Mouse (Mus musculus) small intestine, adult 2 months (tissue): ENCODE results near the gene Zfp991. TPM values are rescaled to one million over a fixed set of nuclear protein-coding genes. Genes with fewer than 3 reads are reported as not detected.
"Not testable (repeated sequence)": the region's sequence is repeated elsewhere in the genome, so short reads cannot be mapped to it uniquely, and the experiment has no call there.

ENCODE experiments used
- H3K27ac ChIP-seq: fragments of 200-500 bp; 2 replicates; pipeline ENCODE4 v1.5.1; 2012; ENCODE audit warnings: low read depth, low read length, control low read depth, inconsistent platforms; ENCODE audit not compliant: insufficient read depth
- H3K27me3 ChIP-seq: fragments of 200-500 bp; 2 replicates; pipeline ENCODE4 v1.6.1; 2012; ENCODE audit warnings: mild to moderate bottlenecking, moderate library complexity, low read length, inconsistent platforms; ENCODE audit not compliant: control insufficient read depth, insufficient read depth
- H3K36me3 ChIP-seq: fragments of 200-500 bp; 2 replicates; pipeline ENCODE4 v1.6.1; 2012; ENCODE audit warnings: mild to moderate bottlenecking, low read length, control low read depth, inconsistent platforms; ENCODE audit not compliant: control insufficient read depth, insufficient read depth
- H3K4me1 ChIP-seq: fragments of 200-500 bp; 2 replicates; pipeline ENCODE4 v1.6.1; 2012; ENCODE audit warnings: low read length, inconsistent platforms, mixed read lengths; ENCODE audit not compliant: control insufficient read depth, insufficient read depth, insufficient read length
- H3K4me3 ChIP-seq: fragments of 200-500 bp; 2 replicates; pipeline ENCODE4 v1.5.1; 2012; ENCODE audit warnings: low read depth, mild to moderate bottlenecking, control low read depth, inconsistent platforms, low read length, moderate library complexity
- WGBS: fragments of 180-500 bp; shearing (Covaris S2); methylation state at CpG from one replicate; pipeline ENCODE4 v1.1.7; 2018; 5-methylcytosine and 5-hydroxymethylcytosine counted together
- polyA plus RNA-seq: library from polyadenylated mRNA; depleted of rRNA; stranded (reverse); fragments of >200 nt; gene quantifications from 2 replicates; pipeline ENCODE4 v1.2.3, GENCODE M21; 2012; rRNA removed

Zfp991 gene
- polyA plus RNA-seq, 1 experiment: not detected

DNA sequence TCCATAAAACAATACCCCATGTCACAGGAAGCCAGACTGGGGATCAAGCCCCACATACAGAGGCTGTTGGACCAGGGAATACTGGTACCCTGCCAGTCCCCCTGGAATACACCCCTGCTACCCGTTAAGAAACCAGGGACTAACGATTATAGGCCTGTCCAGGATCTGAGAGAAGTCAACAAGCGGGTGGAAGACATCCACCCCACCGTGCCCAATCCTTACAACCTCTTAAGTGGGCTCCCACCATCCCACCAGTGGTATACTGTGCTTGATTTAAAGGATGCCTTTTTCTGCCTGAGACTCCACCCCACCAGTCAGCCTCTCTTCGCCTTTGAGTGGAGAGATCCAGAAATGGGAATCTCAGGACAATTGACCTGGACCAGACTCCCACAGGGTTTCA lies 90.2 kb downstream of the Zfp991 start:
- H3K27me3 ChIP-seq, H3K36me3 ChIP-seq, H3K4me1 ChIP-seq, H3K4me3 ChIP-seq, H3K27ac ChIP-seq: not testable (repeated sequence)
- 86% methylated on average over 5 of the region's 5 CpGs for WGBS

DNA sequence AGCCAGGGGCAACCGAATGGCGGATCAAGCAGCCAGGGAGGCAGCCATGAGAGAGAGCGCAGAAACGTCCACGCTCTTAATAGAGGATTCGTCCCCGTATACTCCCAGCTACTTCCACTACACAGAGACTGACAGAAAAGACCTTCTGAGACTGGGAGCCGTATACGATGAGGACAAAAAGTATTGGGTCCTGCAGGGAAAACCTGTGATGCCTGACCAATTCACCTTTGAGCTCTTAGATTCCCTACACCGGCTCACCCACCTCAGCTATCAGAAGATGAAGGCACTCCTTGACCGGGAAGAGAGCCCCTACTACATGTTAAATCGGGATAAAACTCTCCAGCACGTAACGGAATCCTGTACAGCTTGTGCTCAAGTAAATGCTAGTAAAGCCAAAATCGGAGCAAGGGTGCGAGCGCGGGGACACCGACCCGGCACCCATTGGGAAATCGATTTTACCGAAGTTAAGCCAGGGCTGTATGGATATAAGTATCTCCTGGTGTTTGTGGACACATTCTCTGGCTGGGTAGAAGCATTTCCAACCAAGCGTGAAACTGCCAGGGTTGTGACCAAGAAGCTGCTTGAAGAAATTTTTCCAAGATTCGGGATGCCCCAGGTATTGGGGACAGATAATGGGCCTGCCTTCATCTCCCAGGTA lies 92.1 kb downstream of the Zfp991 start:
- not testable (repeated sequence) for H3K36me3 ChIP-seq, H3K4me1 ChIP-seq, H3K4me3 ChIP-seq, H3K27ac ChIP-seq, H3K27me3 ChIP-seq
- WGBS: 93% methylated on average over 24 of the region's 24 CpGs

DNA sequence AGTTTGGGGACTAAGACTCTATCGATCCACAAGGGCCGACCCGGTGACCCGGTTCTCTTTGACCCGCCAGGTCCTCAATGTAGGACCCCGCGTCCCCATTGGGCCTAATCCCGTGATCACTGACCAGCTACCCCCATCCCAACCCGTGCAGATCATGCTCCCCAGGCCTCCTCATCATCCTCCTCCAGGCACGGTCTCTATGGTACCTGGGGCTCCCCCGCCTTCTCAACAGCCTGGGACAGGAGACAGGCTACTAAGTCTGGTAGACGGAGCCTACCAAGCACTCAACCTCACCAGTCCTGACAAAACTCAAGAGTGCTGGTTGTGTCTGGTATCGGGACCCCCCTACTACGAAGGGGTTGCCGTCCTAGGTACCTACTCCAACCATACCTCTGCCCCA lies 93.8 kb downstream of the Zfp991 start:
- not testable (repeated sequence) for H3K4me1 ChIP-seq, H3K4me3 ChIP-seq, H3K36me3 ChIP-seq, H3K27ac ChIP-seq, H3K27me3 ChIP-seq
- WGBS: 95% methylated on average over 10 of the region's 15 CpGs

DNA sequence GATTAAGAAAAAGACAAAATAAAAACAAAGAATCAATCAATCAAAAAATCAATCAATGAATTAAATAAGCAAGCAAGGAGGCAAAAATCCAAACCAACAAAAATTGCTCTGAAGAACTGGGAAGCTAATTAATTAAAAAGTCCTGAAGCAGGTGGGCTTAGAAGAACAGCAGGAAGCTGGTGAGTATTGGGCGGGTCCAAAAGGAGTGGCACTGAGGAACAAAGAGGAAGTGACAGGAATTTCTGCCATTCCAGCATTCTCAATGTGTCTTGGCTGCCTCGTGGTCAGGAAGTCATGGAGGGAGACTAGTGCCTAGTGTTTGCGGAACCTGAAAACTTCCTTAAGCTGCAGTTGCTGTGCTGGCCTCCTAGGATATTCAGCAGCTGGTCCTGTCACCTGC lies 98.2 kb downstream of the Zfp991 start:
- H3K27me3 ChIP-seq, H3K36me3 ChIP-seq, H3K4me1 ChIP-seq, H3K27ac ChIP-seq, H3K4me3 ChIP-seq: not testable (repeated sequence)
- 65% methylated on average over 3 of the region's 3 CpGs for WGBS

Other genes starting within 250 kb of the Zfp991 start
- gene Gm21411, start 222.4 kb upstream of the Zfp991 start, polyA plus RNA-seq: not detected in 2 replicates
- not detected in 2 replicates for gene Zfp989, start 160.1 kb upstream of the Zfp991 start, polyA plus RNA-seq
- not detected in 2 replicates for gene Rex2, start 110.2 kb upstream of the Zfp991 start, polyA plus RNA-seq
- not detected in 2 replicates for gene Zfp988, start 173.6 kb downstream of the Zfp991 start, polyA plus RNA-seq
- gene Zfp978, start 229.3 kb downstream of the Zfp991 start, polyA plus RNA-seq: not detected in 2 replicates